Mouse (Mus musculus): ENCODE data around the gene Bahcc1. TPM values are rescaled to one million over a fixed set of nuclear protein-coding genes. Genes with fewer than 3 reads are reported as not detected.
A peak's percentile ranks its signal among the peaks of the same experiment; 100 is the strongest.

Gene Bahcc1
- polyA plus RNA-seq, 1 experiment from 2014 or later: 8.2 TPM

- under 1% methylated on average over 87 of the region's 89 CpGs for WGBS
- peak; percentile 64 for DNase-seq (ENCODE audit: low spot score)
- no peaks in the 10 kb centered on the region for H3K36me3 ChIP-seq (ENCODE audit: insufficient read depth, low read length)
- no peaks in the 10 kb centered on the region for H3K9me3 ChIP-seq (replicated peaks; ENCODE audit: low read length)
- H3K4me3 ChIP-seq (replicated peaks; ENCODE audit: low read depth, low read length): peak overlapping the region; percentile 94
- H3K27me3 ChIP-seq (ENCODE audit: insufficient read depth, low read length): no peaks in the 10 kb centered on the region
- H3K4me1 ChIP-seq (replicated peaks; ENCODE audit: insufficient read depth, low read length): peaks cover 41% of the 10 kb centered on the region
- peak overlapping the region; percentile 91 for H3K27ac ChIP-seq
- H3K9ac ChIP-seq (ENCODE audit: low read depth, low read length): peak overlapping the region; percentile 93
- TF ChIP-seq CTCF (IDR thresholded peaks at IDR 0.05; ENCODE audit: low read depth): no peak
- ATAC-seq (replicated peaks; ENCODE audit: low FRiP score, low read depth): no peak
- H3K4me2 ChIP-seq (ENCODE audit: low read length): peak overlapping the region; percentile 100
Observed at GRCm38 (mm10) chr11:120237166-120238131, 4.7 kb downstream of the Bahcc1 start.

DNA sequence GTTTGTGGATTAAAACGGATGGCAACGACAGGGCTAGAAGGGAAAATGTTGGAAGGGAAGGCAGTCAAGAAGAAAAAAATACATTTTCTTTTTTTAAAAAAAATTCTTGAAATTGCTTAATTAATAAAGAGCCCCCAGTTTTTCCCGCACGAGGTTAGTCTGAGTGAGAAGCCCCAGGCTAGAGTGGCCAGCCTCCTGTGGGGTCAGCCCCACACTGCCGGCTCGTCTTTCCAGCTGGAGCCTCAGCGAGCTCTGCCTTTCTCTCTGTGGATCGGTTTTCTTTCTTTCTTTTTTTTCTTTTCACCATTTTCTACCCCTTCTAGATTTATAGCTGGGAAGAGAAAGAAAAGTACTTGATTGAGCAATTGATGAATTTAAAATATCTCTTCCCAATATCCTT is 5.6 kb downstream of the Bahcc1 start:
- no peaks in the 10 kb centered on the region for H3K36me3 ChIP-seq (ENCODE audit: insufficient read depth, low read length)
- H3K9me3 ChIP-seq (replicated peaks; ENCODE audit: low read length): no peaks in the 10 kb centered on the region
- peak overlapping the region; percentile 100 for H3K4me2 ChIP-seq (ENCODE audit: low read length)
- peak overlapping the region; percentile 41 for H3K9ac ChIP-seq (ENCODE audit: low read depth, low read length)
- H3K4me1 ChIP-seq (replicated peaks; ENCODE audit: insufficient read depth, low read length): peaks cover 49% of the 10 kb centered on the region
- DNase-seq (ENCODE audit: low spot score): peak; percentile 49
- peak overlapping the region; percentile 94 for H3K4me3 ChIP-seq (replicated peaks; ENCODE audit: low read depth, low read length)
- TF ChIP-seq CTCF (IDR thresholded peaks at IDR 0.05; ENCODE audit: low read depth): no peak
- no peaks in the 10 kb centered on the region for H3K27me3 ChIP-seq (ENCODE audit: insufficient read depth, low read length)
- no peak for ATAC-seq (replicated peaks; ENCODE audit: low FRiP score, low read depth)
- H3K27ac ChIP-seq: peak overlapping the region; percentile 93
- WGBS: 7% methylated on average over 8 of the region's 8 CpGs

- Histone ChIP-seq H3K9ac (ENCODE audit: low read depth, low read length) (peak overlapping the region; percentile 41), H3K9me3 (replicated peaks; ENCODE audit: low read length) (no peaks in the 10 kb centered on the region), H3K36me3 (ENCODE audit: insufficient read depth, low read length) (no peaks in the 10 kb centered on the region), H3K4me2 (ENCODE audit: low read length) (peak overlapping the region; percentile 100), H3K4me3 (replicated peaks; ENCODE audit: low read depth, low read length) (peak overlapping the region; percentile 94), H3K27me3 (ENCODE audit: insufficient read depth, low read length) (no peaks in the 10 kb centered on the region), H3K27ac (peak overlapping the region; percentile 93), H3K4me1 (replicated peaks; ENCODE audit: insufficient read depth, low read length) (peaks cover 54% of the 10 kb centered on the region)
- 18% methylated on average over 8 of the region's 8 CpGs for WGBS
- ATAC-seq (replicated peaks; ENCODE audit: low FRiP score, low read depth) (peak; percentile 22; the same call in 1 of the 2 replicates), DNase-seq (ENCODE audit: low spot score) (peak; percentile 75)
- TF ChIP-seq CTCF (IDR thresholded peaks at IDR 0.05; ENCODE audit: low read depth): peak; percentile 17; the same call in 1 of the 2 replicates
Observed at GRCm38 (mm10) chr11:120238751-120239359, 6.1 kb downstream of the Bahcc1 start.

DNA sequence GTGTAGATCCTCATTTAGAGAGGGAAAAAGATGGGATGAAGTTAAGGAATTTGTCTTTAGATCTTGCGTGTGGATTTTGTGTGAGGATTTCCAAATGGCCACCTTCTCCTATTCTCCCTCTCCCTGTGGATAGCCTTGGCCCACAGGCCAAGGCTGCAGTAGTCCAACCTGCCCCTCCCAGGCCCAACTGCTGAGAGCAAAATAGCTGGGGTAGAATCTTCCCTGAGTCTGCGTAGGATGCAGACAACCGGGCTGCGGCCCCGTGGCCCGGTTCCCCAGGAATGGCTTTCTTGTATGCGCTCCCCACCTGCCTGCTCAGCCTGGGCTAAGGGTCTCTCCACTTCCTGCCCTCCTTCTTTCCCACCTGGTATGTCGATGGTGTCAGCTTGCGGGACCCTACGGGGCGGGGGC is 6.8 kb downstream of the Bahcc1 start:
- no peaks in the 10 kb centered on the region for H3K27me3 ChIP-seq (ENCODE audit: insufficient read depth, low read length)
- peak overlapping the region; percentile 41 for H3K9ac ChIP-seq (ENCODE audit: low read depth, low read length)
- DNase-seq (ENCODE audit: low spot score) (peak; percentile 43), ATAC-seq (replicated peaks; ENCODE audit: low FRiP score, low read depth) (no peak)
- no peaks in the 10 kb centered on the region for H3K9me3 ChIP-seq (replicated peaks; ENCODE audit: low read length)
- H3K4me3 ChIP-seq (replicated peaks; ENCODE audit: low read depth, low read length): no peak overlapping the region
- peak overlapping the region; percentile 100 for H3K4me2 ChIP-seq (ENCODE audit: low read length)
- H3K36me3 ChIP-seq (ENCODE audit: insufficient read depth, low read length): no peaks in the 10 kb centered on the region
- WGBS: 9% methylated on average over 10 of the region's 11 CpGs
- peak overlapping the region; percentile 93 for H3K27ac ChIP-seq
- TF ChIP-seq CTCF (IDR thresholded peaks at IDR 0.05; ENCODE audit: low read depth): no peak
- peaks cover 61% of the 10 kb centered on the region for H3K4me1 ChIP-seq (replicated peaks; ENCODE audit: insufficient read depth, low read length)

DNA sequence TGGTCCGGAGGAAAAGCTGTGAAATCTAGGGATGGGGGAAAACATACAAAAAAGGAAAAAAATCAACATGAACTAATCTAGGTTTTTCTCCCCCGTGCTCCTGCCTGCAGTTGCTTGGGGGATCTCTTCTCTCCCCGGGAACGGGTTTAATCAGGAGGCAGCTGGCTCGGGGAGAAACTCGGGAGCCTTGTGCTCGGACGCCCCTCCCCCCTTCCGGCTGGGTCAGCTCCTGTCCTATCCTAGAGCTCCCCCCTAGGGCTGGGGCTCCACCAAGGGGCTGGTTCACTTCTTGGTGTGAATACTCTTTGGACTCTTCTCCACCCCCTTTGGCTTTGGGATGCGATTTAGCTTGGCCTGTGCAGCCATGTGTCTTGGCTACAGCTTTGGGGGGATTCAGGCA is 7.5 kb downstream of the Bahcc1 start:
- H3K4me1 ChIP-seq (replicated peaks; ENCODE audit: insufficient read depth, low read length): peaks cover 62% of the 10 kb centered on the region
- DNase-seq (ENCODE audit: low spot score): peak; percentile 93
- WGBS: 3% methylated on average over 10 of the region's 10 CpGs
- no peaks in the 10 kb centered on the region for H3K9me3 ChIP-seq (replicated peaks; ENCODE audit: low read length)
- ATAC-seq (replicated peaks; ENCODE audit: low FRiP score, low read depth): 0 out of 2 replicates have a peak, but pooled peaks have one; percentile 21
- TF ChIP-seq CTCF (IDR thresholded peaks at IDR 0.05; ENCODE audit: low read depth): peak; percentile 54
- H3K4me3 ChIP-seq (replicated peaks; ENCODE audit: low read depth, low read length): no peak overlapping the region
- no peaks in the 10 kb centered on the region for H3K27me3 ChIP-seq (ENCODE audit: insufficient read depth, low read length)
- peak overlapping the region; percentile 100 for H3K4me2 ChIP-seq (ENCODE audit: low read length)
- peak overlapping the region; percentile 41; the same call in 1 of the 2 replicates for H3K9ac ChIP-seq (ENCODE audit: low read depth, low read length)
- no peaks in the 10 kb centered on the region for H3K36me3 ChIP-seq (ENCODE audit: insufficient read depth, low read length)
- H3K27ac ChIP-seq: peak overlapping the region; percentile 93

Data from kidney, postnatal 0 days (tissue).